Mouse (Mus musculus) limb, embryonic 15.5 days (tissue): ENCODE measurements around the gene Bcl6. TPM values are rescaled to one million over a fixed set of nuclear protein-coding genes. Genes with fewer than 3 reads are reported as not detected.

Experiments used
- ATAC-seq: fragments of 200-750 bp; cut with Nextera tagmentation; 2 replicates; pipeline ENCODE4 v1.8.0; 2017; ENCODE audit warnings: low read depth, moderate TSS enrichment; ENCODE audit not compliant: insufficient number of reproducible peaks, low FRiP score, low TSS enrichment
- H3K27ac ChIP-seq: fragments of 300-500 bp; sonication (generic); 2 replicates; pipeline ENCODE4 v1.5.1; 2015; ENCODE audit warnings: moderate library complexity, mild to moderate bottlenecking, inconsistent platforms
- H3K27me3 ChIP-seq: fragments of 300-500 bp; sonication (generic); 2 replicates; pipeline ENCODE4 v1.6.1; 2015; ENCODE audit warnings: inconsistent platforms
- H3K36me3 ChIP-seq: fragments of 300-500 bp; sonication (generic); 2 replicates; pipeline ENCODE4 v1.6.1; 2015; ENCODE audit warnings: inconsistent platforms
- H3K4me1 ChIP-seq: fragments of 300-500 bp; sonication (generic); 2 replicates; pipeline ENCODE4 v1.6.1; 2015; ENCODE audit warnings: inconsistent platforms
- H3K4me2 ChIP-seq: fragments of 300-500 bp; sonication (generic); 2 replicates; pipeline ENCODE4 v1.6.1; 2015; ENCODE audit warnings: mild to moderate bottlenecking, inconsistent platforms
- H3K4me3 ChIP-seq: fragments of 300-500 bp; sonication (generic); 2 replicates; pipeline ENCODE4 v1.5.1; 2015; ENCODE audit warnings: mild to moderate bottlenecking, inconsistent platforms
- H3K9ac ChIP-seq: fragments of 300-500 bp; sonication (generic); 2 replicates; pipeline ENCODE4 v1.6.1; 2015; ENCODE audit warnings: inconsistent platforms
- H3K9me3 ChIP-seq: fragments of 300-500 bp; sonication (generic); 2 replicates; pipeline ENCODE4 v1.6.1; 2016; ENCODE audit warnings: inconsistent platforms
- WGBS: fragments of 180-500 bp; shearing (Covaris S2); methylation state at CpG from one replicate; pipeline ENCODE4 v1.1.7; 2015; 5-methylcytosine and 5-hydroxymethylcytosine counted together
- polyA plus RNA-seq: library from polyadenylated mRNA; unstranded; fragments of >200 nt; fragmentation: Nextera tagmentation; extraction: Ambion mirVana; gene quantifications from 2 replicates; pipeline ENCODE4 v1.2.1, GENCODE M21; 2015

Gene Bcl6
- polyA plus RNA-seq, 1 experiment from 2014 or later: 4.2 TPM

- Histone ChIP-seq H3K9ac (peak overlapping the region; percentile 8; the same call in 1 of the 2 replicates), H3K4me2 (peak overlapping the region; percentile 76), H3K27me3 (peaks cover 12% of the 10 kb centered on the region), H3K27ac (no peak overlapping the region), H3K36me3 (peaks cover 4% of the 10 kb centered on the region; the same call in 1 of the 2 replicates), H3K4me1 (peaks cover 48% of the 10 kb centered on the region), H3K9me3 (no peaks in the 10 kb centered on the region), H3K4me3 (peak overlapping the region; percentile 40)
- ATAC-seq: no peak
- WGBS: 3% methylated on average over 32 of the region's 32 CpGs
Measured at GRCm38 (mm10) chr16:23980991-23981720, 7.5 kb downstream of the Bcl6 start.

GRCm38 (mm10) chr16:23980201-23980870 is 8.3 kb downstream of the Bcl6 start:
- ATAC-seq: no peak
- H3K9me3 ChIP-seq: no peaks in the 10 kb centered on the region
- 19% methylated on average over 11 of the region's 11 CpGs for WGBS
- peaks cover 12% of the 10 kb centered on the region for H3K27me3 ChIP-seq
- H3K27ac ChIP-seq: no peak overlapping the region
- H3K36me3 ChIP-seq: peaks cover 7% of the 10 kb centered on the region
- peaks cover 41% of the 10 kb centered on the region for H3K4me1 ChIP-seq
- H3K4me2 ChIP-seq: peak overlapping the region; percentile 76
- peak overlapping the region; percentile 40; the same call in 1 of the 2 replicates for H3K4me3 ChIP-seq
- H3K9ac ChIP-seq: no peak overlapping the region

- H3K4me2 ChIP-seq: no peak overlapping the region
- H3K4me3 ChIP-seq: no peak overlapping the region
- peaks cover 34% of the 10 kb centered on the region for H3K4me1 ChIP-seq
- H3K9me3 ChIP-seq: no peaks in the 10 kb centered on the region
- H3K27me3 ChIP-seq: peaks cover 12% of the 10 kb centered on the region
- H3K36me3 ChIP-seq: peaks cover 16% of the 10 kb centered on the region
- no peak overlapping the region for H3K27ac ChIP-seq
- H3K9ac ChIP-seq: no peak overlapping the region
- 88% methylated on average over 9 of the region's 9 CpGs for WGBS
- no peak for ATAC-seq
Measured at GRCm38 (mm10) chr16:23979446-23979845, 9.2 kb downstream of the Bcl6 start.

- no peak for ATAC-seq
- WGBS: 80% methylated on average over 4 of the region's 4 CpGs
- peaks cover 12% of the 10 kb centered on the region for H3K27me3 ChIP-seq
Measured at GRCm38 (mm10) chr16:23978495-23978894, 10.2 kb downstream of the Bcl6 start.

GRCm38 (mm10) chr16:23977732-23978131 is 10.9 kb downstream of the Bcl6 start:
- 75% methylated on average over 3 of the region's 3 CpGs for WGBS
- ATAC-seq: no peak
- H3K9me3 ChIP-seq: no peaks in the 10 kb centered on the region
- no peak overlapping the region for H3K4me2 ChIP-seq
- H3K36me3 ChIP-seq: peaks cover 32% of the 10 kb centered on the region
- no peak overlapping the region for H3K27ac ChIP-seq
- no peak overlapping the region for H3K4me3 ChIP-seq
- peaks cover 21% of the 10 kb centered on the region for H3K4me1 ChIP-seq
- H3K9ac ChIP-seq: no peak overlapping the region
- peaks cover 12% of the 10 kb centered on the region for H3K27me3 ChIP-seq

More at GRCm38 (mm10) chr16:23978495-23978894, 10.2 kb downstream of the Bcl6 start:
- no peak overlapping the region for H3K4me3 ChIP-seq
- peaks cover 27% of the 10 kb centered on the region for H3K4me1 ChIP-seq
- no peak overlapping the region for H3K27ac ChIP-seq
- no peaks in the 10 kb centered on the region for H3K9me3 ChIP-seq
- no peak overlapping the region for H3K9ac ChIP-seq
- H3K36me3 ChIP-seq: peaks cover 25% of the 10 kb centered on the region
- H3K4me2 ChIP-seq: no peak overlapping the region

- no peak for ATAC-seq
- Histone ChIP-seq H3K27me3 (peaks cover 12% of the 10 kb centered on the region), H3K4me1 (peaks cover 17% of the 10 kb centered on the region), H3K4me2 (no peak overlapping the region), H3K9me3 (no peaks in the 10 kb centered on the region), H3K36me3 (peaks cover 42% of the 10 kb centered on the region), H3K9ac (no peak overlapping the region), H3K4me3 (no peak overlapping the region), H3K27ac (no peak overlapping the region)
- WGBS: 95% methylated on average over 2 of the region's 2 CpGs
Measured at GRCm38 (mm10) chr16:23976196-23976595, 12.5 kb downstream of the Bcl6 start.

GRCm38 (mm10) chr16:23973635-23974367 is 14.9 kb downstream of the Bcl6 start:
- Histone ChIP-seq H3K4me1 (peaks cover 13% of the 10 kb centered on the region; the same call in 1 of the 2 replicates), H3K9me3 (no peaks in the 10 kb centered on the region), H3K4me3 (no peak overlapping the region), H3K27ac (no peak overlapping the region), H3K4me2 (no peak overlapping the region), H3K9ac (no peak overlapping the region), H3K27me3 (no peaks in the 10 kb centered on the region), H3K36me3 (peaks cover 65% of the 10 kb centered on the region)
- ATAC-seq: no peak
- 81% methylated on average over 9 of the region's 9 CpGs for WGBS

GRCm38 (mm10) chr16:23972901-23973300 is 15.8 kb downstream of the Bcl6 start:
- H3K27me3 ChIP-seq: no peaks in the 10 kb centered on the region
- no peak overlapping the region for H3K9ac ChIP-seq
- no peak overlapping the region for H3K4me3 ChIP-seq
- H3K9me3 ChIP-seq: no peaks in the 10 kb centered on the region
- H3K4me2 ChIP-seq: no peak overlapping the region
- no peak overlapping the region for H3K27ac ChIP-seq
- 71% methylated on average over 11 of the region's 11 CpGs for WGBS
- H3K4me1 ChIP-seq: peaks cover 13% of the 10 kb centered on the region; the same call in 1 of the 2 replicates
- no peak for ATAC-seq
- peaks cover 74% of the 10 kb centered on the region for H3K36me3 ChIP-seq

GRCm38 (mm10) chr16:23972126-23972740 is 16.4 kb downstream of the Bcl6 start:
- 74% methylated on average over 20 of the region's 20 CpGs for WGBS
- Histone ChIP-seq H3K36me3 (peaks cover 81% of the 10 kb centered on the region), H3K27me3 (no peaks in the 10 kb centered on the region)

GRCm38 (mm10) chr16:23969919-23970318 is 18.7 kb downstream of the Bcl6 start:
- Histone ChIP-seq H3K4me2 (no peak overlapping the region), H3K4me1 (peaks cover 13% of the 10 kb centered on the region; the same call in 1 of the 2 replicates), H3K27me3 (no peaks in the 10 kb centered on the region), H3K9me3 (no peaks in the 10 kb centered on the region), H3K4me3 (no peak overlapping the region), H3K9ac (no peak overlapping the region), H3K27ac (no peak overlapping the region), H3K36me3 (peaks cover 84% of the 10 kb centered on the region)
- 57% methylated on average over 14 of the region's 14 CpGs for WGBS
- no peak for ATAC-seq

More at GRCm38 (mm10) chr16:23972126-23972740, 16.4 kb downstream of the Bcl6 start:
- Histone ChIP-seq H3K4me2 (no peak overlapping the region), H3K9ac (no peak overlapping the region), H3K4me1 (peaks cover 13% of the 10 kb centered on the region; the same call in 1 of the 2 replicates), H3K27ac (no peak overlapping the region), H3K4me3 (no peak overlapping the region), H3K9me3 (no peaks in the 10 kb centered on the region)
- no peak for ATAC-seq

GRCm38 (mm10) chr16:23968888-23969287 is 19.8 kb downstream of the Bcl6 start:
- H3K27me3 ChIP-seq: no peaks in the 10 kb centered on the region
- H3K4me1 ChIP-seq: peaks cover 20% of the 10 kb centered on the region; the same call in 1 of the 2 replicates
- no peak overlapping the region for H3K4me3 ChIP-seq
- no peak overlapping the region for H3K4me2 ChIP-seq
- H3K36me3 ChIP-seq: peaks cover 77% of the 10 kb centered on the region
- H3K9me3 ChIP-seq: no peaks in the 10 kb centered on the region
- 0 out of 2 replicates have a peak overlapping the region, but pooled peaks have one; percentile 48 for H3K27ac ChIP-seq
- no peak for ATAC-seq
- H3K9ac ChIP-seq: no peak overlapping the region
- WGBS: 55% methylated on average over 4 of the region's 4 CpGs
